Comparison of ENCODE assay signal across 8 mouse cellular contexts in the genomic region with DNA sequence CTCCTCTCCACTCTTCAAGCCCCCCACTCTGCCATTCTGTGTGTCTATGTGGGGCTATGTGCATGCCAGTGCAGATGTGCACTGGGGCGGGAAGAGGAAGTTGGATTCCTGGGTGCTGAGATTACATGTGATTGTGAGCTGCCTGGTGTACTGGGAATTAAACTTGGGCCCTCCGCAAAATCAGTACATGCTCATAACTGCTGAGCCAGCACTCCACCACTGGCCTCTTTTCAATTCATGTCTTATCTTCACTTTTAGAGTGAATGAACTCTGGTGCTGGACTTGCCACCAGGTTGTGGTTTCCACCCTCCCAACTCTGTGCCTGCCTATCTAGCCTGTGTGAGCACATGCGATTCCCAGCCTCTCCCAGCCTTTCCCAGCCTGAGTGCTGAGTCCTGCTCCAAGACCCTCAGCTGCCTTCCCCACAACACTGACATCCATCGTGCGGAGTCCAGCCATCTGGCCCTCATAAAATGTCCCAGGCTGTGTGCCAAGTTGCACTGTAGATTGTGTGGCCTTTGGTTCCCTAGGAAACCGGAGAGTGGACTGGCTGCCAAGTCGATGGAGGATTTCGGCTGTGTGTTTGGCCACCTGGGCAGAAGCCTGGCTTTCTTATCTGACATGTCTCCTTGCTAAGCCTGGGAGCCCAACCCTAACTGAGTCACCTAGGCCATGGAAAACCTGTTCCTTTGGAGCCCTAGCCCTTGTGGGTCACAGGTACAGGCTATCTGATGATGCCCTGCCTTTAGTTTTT. TPM values are rescaled to one million over a fixed set of nuclear protein-coding genes. Genes with fewer than 3 reads are reported as not detected.
DNase-seq lines count a peak whose midpoint lies in the region; TF ChIP-seq lines count a peak whose summit lies in the region.

No protein-coding gene starts in this region.

- no peak overlapping the region for H3K27ac ChIP-seq in ES-E14 (ENCODE audit: insufficient read depth, low read depth, low read length, poor library complexity, severe bottlenecking)
- no peak overlapping the region for H3K27ac ChIP-seq in hindbrain, embryonic 10.5 days

- H3K9me3 ChIP-seq in ES-E14 (ENCODE audit: control insufficient read depth, insufficient read depth, low read depth, low read length) = no peaks in the 10 kb centered on the region
- no peaks in the 10 kb centered on the region for H3K9me3 ChIP-seq in hindbrain, embryonic 10.5 days

- WGBS in hindbrain, embryonic 10.5 days = 77% methylated on average over 8 of the region's 8 CpGs

- DNase-seq in ES-E14 (ENCODE audit: low read depth, low spot score) = no peak
- peak; percentile 79 for DNase-seq in cerebellum, adult 11 months
- DNase-seq in frontal cortex, postnatal 10 days (ENCODE audit: low spot score in 2 of 2) = peak; percentile 54 to 60
- DNase-seq in hindbrain, embryonic 10.5 days (ENCODE audit: low spot score) = peak; percentile 40
- DNase-seq in layer of hippocampus, adult 18-20 months (ENCODE audit: low spot score in 2 of 2) = peak; percentile 26 to 66
- peak; percentile 81 for DNase-seq in lung, postnatal 14 days
- peak; percentile 51 for DNase-seq in right cerebral cortex, postnatal 14 days
- no peak for DNase-seq in spleen, postnatal 14 days (ENCODE audit: low spot score in 2 of 2)

- H3K36me3 ChIP-seq in ES-E14 (ENCODE audit: control insufficient read depth, insufficient read depth, low read length, poor library complexity, severe bottlenecking) = no peaks in the 10 kb centered on the region
- no peaks in the 10 kb centered on the region for H3K36me3 ChIP-seq in hindbrain, embryonic 10.5 days

- in situ Hi-C loops in ES-E14 (cut with MboI; ENCODE audit: low sequenced_read_pairs in 2 of 2, unreplicated experiment in 2 of 2) = no loop called here

- no peaks in the 10 kb centered on the region; a peak in 1 of 4 replicates for H3K4me1 ChIP-seq in ES-E14 (ENCODE audit: control insufficient read depth in 2 of 2, insufficient read depth in 2 of 2, low read length in 2 of 2, poor library complexity in 1 of 2)
- peaks cover 14% of the 10 kb centered on the region for H3K4me1 ChIP-seq in hindbrain, embryonic 10.5 days (replicated peaks)

- no peak overlapping the region for H3K9ac ChIP-seq in ES-E14 (ENCODE audit: insufficient read depth, low read depth, low read length, poor library complexity, severe bottlenecking)

- H3K27me3 ChIP-seq in hindbrain, embryonic 10.5 days (ENCODE audit: insufficient read depth, poor library complexity, severe bottlenecking) = peaks cover 3% of the 10 kb centered on the region; the same call in 1 of the 2 replicates

- no peak overlapping the region for H3K4me3 ChIP-seq in ES-E14 (ENCODE audit: insufficient read depth in 1 of 2, low read depth in 1 of 2, low read length in 2 of 2, poor library complexity in 1 of 2, severe bottlenecking in 1 of 2)
- H3K4me3 ChIP-seq in hindbrain, embryonic 10.5 days = no peak overlapping the region

TF ChIP-seq in ES-E14, 5 proteins besides CTCF, POLR2A, EP300 and RAD21:
- peak; percentile 56; the same call in 1 of the 2 replicates for TF ChIP-seq MAFK (IDR thresholded peaks at IDR 0.05; ENCODE audit: insufficient read depth, low read depth, low read length)
- TF ChIP-seq CHD2 (IDR thresholded peaks at IDR 0.05; ENCODE audit: low read depth, low read length) = no peak

RNA-seq across cellular contexts. Expression of a gene that starts 36.3 kb away (rescaled TPM):
- total RNA-seq in ES-E14 (2012; rRNA removed) = 7.4 and 11.9 TPM in 2 replicates
- polyA plus RNA-seq in hindbrain, embryonic 10.5 days (2016; fragmentation: Nextera tagmentation; extraction: Ambion mirVana) = 12.0 and 13.9 TPM in 2 replicates
- total RNA-seq in layer of hippocampus, adult 18-20 months (2021) = 10 to 100 TPM; 51.7 to 57.9 TPM

Comparison
In these comparisons a context has a peak if more than half of its experiments do, and no peak if none do; other contexts are left out.
1. DNase-seq: peak in cerebellum, adult 11 months (single experiment), frontal cortex, postnatal 10 days (2 of 2), hindbrain, embryonic 10.5 days (single experiment), layer of hippocampus, adult 18-20 months (2 of 2), lung, postnatal 14 days (single experiment) and right cerebral cortex, postnatal 14 days (single experiment); none in ES-E14 (single experiment) and spleen, postnatal 14 days (0 of 2).